Comparison of ENCODE assay signal across 8 mouse cellular contexts in genomic region chr5:92683351-92683807, GRCm38 (mm10). TPM values are rescaled to one million over a fixed set of nuclear protein-coding genes. Genes with fewer than 3 reads are reported as not detected.
DNase-seq lines count a peak whose midpoint lies in the region; ATAC-seq and TF ChIP-seq lines count a peak whose summit lies in the region.

Gene Shroom3 (plus strand): TSS chr5:92683435.

- no peaks in the 10 kb centered on the region for H3K27me3 ChIP-seq in heart, postnatal 0 days (ENCODE audit: control insufficient read depth, insufficient read depth, low read length)
- H3K27me3 ChIP-seq in midbrain, embryonic 11.5 days (ENCODE audit: control insufficient read depth, insufficient read depth, low read length) = no peaks in the 10 kb centered on the region

- no peak for TF ChIP-seq CTCF in heart, postnatal 0 days (IDR thresholded peaks at IDR 0.05; ENCODE audit: low read depth)

- H3K4me1 ChIP-seq in heart, postnatal 0 days (ENCODE audit: control insufficient read depth, insufficient read depth) = 0 out of 2 replicates have a peak, but pooled peaks cover 3% of the 10 kb centered on the region
- H3K4me1 ChIP-seq in midbrain, embryonic 11.5 days (ENCODE audit: control insufficient read depth, insufficient read depth, low read length) = peaks cover 7% of the 10 kb centered on the region

- peak within 1 kb of the TSS; percentile 52 for H3K4me3 ChIP-seq in heart, postnatal 0 days (ENCODE audit: low read depth, low read length)
- peak within 1 kb of the TSS; percentile 52 for H3K4me3 ChIP-seq in midbrain, embryonic 11.5 days (ENCODE audit: low read depth, low read length)

- peak; percentile 31 to 39 for DNase-seq in cerebellum, postnatal 10 days
- DNase-seq in embryo, embryonic 11.5 days (ENCODE audit: low read depth, low spot score) = peak; percentile 34
- no peak for DNase-seq in heart, postnatal 0 days (ENCODE audit: low spot score)
- DNase-seq in kidney, postnatal 25 days = peak; percentile 37 to 39
- DNase-seq in midbrain, embryonic 11.5 days (ENCODE audit: low spot score, missing footprints) = peak; percentile 97
- no peak for DNase-seq in natural killer cell, adult 2 months (ENCODE audit: low spot score in 2 of 2)

- 1% methylated on average over 26 of the region's 26 CpGs for WGBS in heart, postnatal 0 days
- under 1% methylated on average over 26 of the region's 26 CpGs for whole genome bisulfite sequencing in midbrain, embryonic 11.5 days

- ATAC-seq in cerebellum, adult (ENCODE audit: insufficient number of reproducible peaks, low FRiP score, low TSS enrichment) = no peak
- ATAC-seq in heart, postnatal 0 days (ENCODE audit: insufficient read depth, low read depth) = 0 out of 2 replicates have a peak, but pooled peaks have one; percentile 34
- ATAC-seq in midbrain, embryonic 11.5 days (ENCODE audit: low FRiP score) = peak; percentile 47
- ATAC-seq in erythroblast, adult 5-6 weeks (replicated peaks; ENCODE audit: low FRiP score, poor library complexity, severe bottlenecking) = no peak

- peak within 1 kb of the TSS; percentile 51 for H3K9ac ChIP-seq in heart, postnatal 0 days (replicated peaks; ENCODE audit: low read depth, low read length)
- H3K9ac ChIP-seq in midbrain, embryonic 11.5 days (ENCODE audit: low read length) = peak within 1 kb of the TSS; percentile 74

- H3K36me3 ChIP-seq in heart, postnatal 0 days (replicated peaks; ENCODE audit: control insufficient read depth, insufficient read depth, low read length) = no peaks in the 10 kb centered on the region
- H3K36me3 ChIP-seq in midbrain, embryonic 11.5 days (ENCODE audit: control insufficient read depth, insufficient read depth, low read length) = no peaks in the 10 kb centered on the region

- H3K4me2 ChIP-seq in heart, postnatal 0 days (ENCODE audit: low read depth, low read length) = peak within 1 kb of the TSS; percentile 80
- H3K4me2 ChIP-seq in midbrain, embryonic 11.5 days = peak within 1 kb of the TSS; percentile 90

- no peak for TF ChIP-seq EP300 in heart, postnatal 0 days (IDR thresholded peaks at IDR 0.05; ENCODE audit: low read depth)

- peak within 1 kb of the TSS; percentile 57 for H3K27ac ChIP-seq in heart, postnatal 0 days (ENCODE audit: low read depth)
- peak within 1 kb of the TSS; percentile 79 for H3K27ac ChIP-seq in midbrain, embryonic 11.5 days (ENCODE audit: low read depth, low read length)

- H3K9me3 ChIP-seq in heart, postnatal 0 days (replicated peaks; ENCODE audit: control insufficient read depth, low read length) = no peaks in the 10 kb centered on the region
- H3K9me3 ChIP-seq in midbrain, embryonic 11.5 days (ENCODE audit: control insufficient read depth, low read length) = no peaks in the 10 kb centered on the region

RNA-seq across cellular contexts. Expression of gene Shroom3, which starts in this region (rescaled TPM):
- total RNA-seq in heart, postnatal 0 days (2014; rRNA removed; ENCODE audit: low replicate concordance) = 72.4 and 76.9 TPM in 2 replicates
- 11.6 and 13.3 TPM in 2 replicates for polyA plus RNA-seq in heart, postnatal 0 days (2015; fragmentation: Nextera tagmentation; extraction: Ambion mirVana)
- polyA plus RNA-seq in midbrain, embryonic 11.5 days (2014; fragmentation: Nextera tagmentation; extraction: Ambion mirVana) = 6.0 and 6.2 TPM in 2 replicates
- 0.96 TPM in 1 of 2 replicates, not detected in the other for total RNA-seq in erythroblast, adult 5-6 weeks (2015; ENCODE audit: low replicate concordance)
- total RNA-seq in erythroblast, adult 5-6 weeks (2017; ENCODE audit: low replicate concordance) = not detected in 2 replicates

Comparison
In these comparisons a context has a peak if more than half of its experiments do, and no peak if none do; other contexts are left out.
1. RNA of gene Shroom3 (total RNA-seq): 72.4 to 76.9 TPM in heart, postnatal 0 days; 0.96 TPM in erythroblast, adult 5-6 weeks; every median in the first group is over 10 times any median in the second.
2. DNase-seq: peak in cerebellum, postnatal 10 days (2 of 2), embryo, embryonic 11.5 days (single experiment), kidney, postnatal 25 days (2 of 2) and midbrain, embryonic 11.5 days (single experiment); none in heart, postnatal 0 days (single experiment) and natural killer cell, adult 2 months (0 of 2).
3. ATAC-seq: peak in heart, postnatal 0 days (single experiment) and midbrain, embryonic 11.5 days (single experiment); none in cerebellum, adult (single experiment) and erythroblast, adult 5-6 weeks (single experiment).